Mouse (Mus musculus): ENCODE results near the gene Clpb. TPM values are rescaled to one million over a fixed set of nuclear protein-coding genes. Genes with fewer than 3 reads are reported as not detected.

The Clpb gene
- polyA plus RNA-seq, 1 experiment from 2014 or later: 34.6 TPM

- no peak for TF ChIP-seq CTCF (IDR thresholded peaks at IDR 0.05; ENCODE audit: low read depth)
Observed at GRCm38 (mm10) chr7:101732096-101732495, 68.7 kb downstream of the Clpb start.

GRCm38 (mm10) chr7:101733042-101733441, 69.6 kb downstream of the Clpb start:
- H3K9me3 ChIP-seq (replicated peaks; ENCODE audit: low read length): no peaks in the 10 kb centered on the region
- DNase-seq (ENCODE audit: low spot score) (no peak), ATAC-seq (replicated peaks; ENCODE audit: low FRiP score, low read depth) (no peak)
- WGBS: 90% methylated on average over 2 of the region's 2 CpGs
- no peaks in the 10 kb centered on the region for H3K4me1 ChIP-seq (replicated peaks; ENCODE audit: insufficient read depth, low read length)
- H3K27me3 ChIP-seq (ENCODE audit: insufficient read depth, low read length): no peaks in the 10 kb centered on the region
- H3K9ac ChIP-seq (ENCODE audit: low read depth, low read length): no peak overlapping the region
- no peak overlapping the region for H3K4me3 ChIP-seq (replicated peaks; ENCODE audit: low read depth, low read length)
- H3K4me2 ChIP-seq (ENCODE audit: low read length): no peak overlapping the region
- no peak for TF ChIP-seq CTCF (IDR thresholded peaks at IDR 0.05; ENCODE audit: low read depth)
- no peak overlapping the region for H3K27ac ChIP-seq
- H3K36me3 ChIP-seq (ENCODE audit: insufficient read depth, low read length): no peaks in the 10 kb centered on the region

More at GRCm38 (mm10) chr7:101732096-101732495, 68.7 kb downstream of the Clpb start:
- Histone ChIP-seq H3K4me3 (replicated peaks; ENCODE audit: low read depth, low read length) (no peak overlapping the region), H3K36me3 (ENCODE audit: insufficient read depth, low read length) (no peaks in the 10 kb centered on the region), H3K4me1 (replicated peaks; ENCODE audit: insufficient read depth, low read length) (no peaks in the 10 kb centered on the region), H3K27me3 (ENCODE audit: insufficient read depth, low read length) (no peaks in the 10 kb centered on the region), H3K4me2 (ENCODE audit: low read length) (no peak overlapping the region), H3K9me3 (replicated peaks; ENCODE audit: low read length) (no peaks in the 10 kb centered on the region), H3K27ac (no peak overlapping the region), H3K9ac (ENCODE audit: low read depth, low read length) (no peak overlapping the region)
- 83% methylated on average over 1 of the region's 1 CpGs for WGBS
- DNase-seq (ENCODE audit: low spot score): no peak
- ATAC-seq (replicated peaks; ENCODE audit: low FRiP score, low read depth): no peak

- H3K9ac ChIP-seq (ENCODE audit: low read depth, low read length): no peak overlapping the region
- H3K27ac ChIP-seq: no peak overlapping the region
- H3K27me3 ChIP-seq (ENCODE audit: insufficient read depth, low read length): no peaks in the 10 kb centered on the region
- no peaks in the 10 kb centered on the region for H3K9me3 ChIP-seq (replicated peaks; ENCODE audit: low read length)
- no peaks in the 10 kb centered on the region for H3K36me3 ChIP-seq (ENCODE audit: insufficient read depth, low read length)
- no peak for DNase-seq (ENCODE audit: low spot score)
- TF ChIP-seq CTCF (IDR thresholded peaks at IDR 0.05; ENCODE audit: low read depth): no peak
- no peak overlapping the region for H3K4me3 ChIP-seq (replicated peaks; ENCODE audit: low read depth, low read length)
- H3K4me1 ChIP-seq (replicated peaks; ENCODE audit: insufficient read depth, low read length): no peaks in the 10 kb centered on the region
- no peak overlapping the region for H3K4me2 ChIP-seq (ENCODE audit: low read length)
- 82% methylated on average over 1 of the region's 1 CpGs for WGBS
- no peak for ATAC-seq (replicated peaks; ENCODE audit: low FRiP score, low read depth)
Observed at GRCm38 (mm10) chr7:101735297-101735696, 71.9 kb downstream of the Clpb start.

GRCm38 (mm10) chr7:101737735-101738134, 74.3 kb downstream of the Clpb start:
- Histone ChIP-seq H3K4me3 (replicated peaks; ENCODE audit: low read depth, low read length) (no peak overlapping the region), H3K4me1 (replicated peaks; ENCODE audit: insufficient read depth, low read length) (no peaks in the 10 kb centered on the region), H3K9me3 (replicated peaks; ENCODE audit: low read length) (no peaks in the 10 kb centered on the region), H3K4me2 (ENCODE audit: low read length) (no peak overlapping the region), H3K36me3 (ENCODE audit: insufficient read depth, low read length) (0 out of 2 replicates have a peak, but pooled peaks cover 3% of the 10 kb centered on the region), H3K9ac (ENCODE audit: low read depth, low read length) (no peak overlapping the region), H3K27ac (no peak overlapping the region), H3K27me3 (ENCODE audit: insufficient read depth, low read length) (no peaks in the 10 kb centered on the region)
- ATAC-seq (replicated peaks; ENCODE audit: low FRiP score, low read depth) (no peak), DNase-seq (ENCODE audit: low spot score) (no peak)
- TF ChIP-seq CTCF (IDR thresholded peaks at IDR 0.05; ENCODE audit: low read depth): no peak
- WGBS: 71% methylated on average over 3 of the region's 3 CpGs

- H3K4me3 ChIP-seq (replicated peaks; ENCODE audit: low read depth, low read length): no peak overlapping the region
- DNase-seq (ENCODE audit: low spot score) (no peak), ATAC-seq (replicated peaks; ENCODE audit: low FRiP score, low read depth) (no peak)
- no peaks in the 10 kb centered on the region for H3K27me3 ChIP-seq (ENCODE audit: insufficient read depth, low read length)
- no peaks in the 10 kb centered on the region for H3K9me3 ChIP-seq (replicated peaks; ENCODE audit: low read length)
- no peak overlapping the region for H3K4me2 ChIP-seq (ENCODE audit: low read length)
- WGBS: 31% methylated on average over 1 of the region's 1 CpGs
- no peaks in the 10 kb centered on the region for H3K4me1 ChIP-seq (replicated peaks; ENCODE audit: insufficient read depth, low read length)
- H3K9ac ChIP-seq (ENCODE audit: low read depth, low read length): no peak overlapping the region
- 0 out of 2 replicates have a peak, but pooled peaks cover 3% of the 10 kb centered on the region for H3K36me3 ChIP-seq (ENCODE audit: insufficient read depth, low read length)
- H3K27ac ChIP-seq: no peak overlapping the region
- TF ChIP-seq CTCF (IDR thresholded peaks at IDR 0.05; ENCODE audit: low read depth): no peak
Observed at GRCm38 (mm10) chr7:101739602-101740001, 76.2 kb downstream of the Clpb start.

- Histone ChIP-seq H3K27me3 (ENCODE audit: insufficient read depth, low read length) (no peaks in the 10 kb centered on the region), H3K4me3 (replicated peaks; ENCODE audit: low read depth, low read length) (no peak overlapping the region), H3K9ac (ENCODE audit: low read depth, low read length) (no peak overlapping the region), H3K4me2 (ENCODE audit: low read length) (no peak overlapping the region), H3K9me3 (replicated peaks; ENCODE audit: low read length) (no peaks in the 10 kb centered on the region), H3K27ac (no peak overlapping the region), H3K4me1 (replicated peaks; ENCODE audit: insufficient read depth, low read length) (no peaks in the 10 kb centered on the region), H3K36me3 (ENCODE audit: insufficient read depth, low read length) (0 out of 2 replicates have a peak, but pooled peaks cover 3% of the 10 kb centered on the region)
- TF ChIP-seq CTCF (IDR thresholded peaks at IDR 0.05; ENCODE audit: low read depth): no peak
- 49% methylated on average over 4 of the region's 4 CpGs for WGBS
- DNase-seq (ENCODE audit: low spot score) (no peak), ATAC-seq (replicated peaks; ENCODE audit: low FRiP score, low read depth) (no peak)
Observed at GRCm38 (mm10) chr7:101743487-101743886, 80.1 kb downstream of the Clpb start.

All from kidney, postnatal 0 days (tissue).